Mouse (Mus musculus) CH12.LX (cell line): Measurements from ENCODE around the gene Akap9.

Experiments
- BHLHE40 ChIP-seq: IDR thresholded peaks from 2 replicates; pipeline ENCODE4 v1.6.1; 2011; ENCODE audit warnings: mild to moderate bottlenecking, low read depth, low read length, improper control_type of control experiment
- CTCF ChIP-seq, 2 experiments: IDR thresholded peaks in 1 of 2; conservative IDR thresholded peaks in 1 of 2; 2 replicates each; pipeline ENCODE4 v1.5.1; 2011 to 2012; ENCODE audit warnings: low read depth in 2 of 2, low read length in 2 of 2, improper control_type of control experiment in 1 of 2, inconsistent platforms in 1 of 2, mild to moderate bottlenecking in 1 of 2, moderate library complexity in 1 of 2
- E2F4 ChIP-seq: IDR thresholded peaks from 2 replicates; pipeline ENCODE4 v1.6.1; 2011; ENCODE audit warnings: low read depth, low read length, improper control_type of control experiment; ENCODE audit not compliant: insufficient replicate concordance
- EP300 ChIP-seq: IDR thresholded peaks from 2 replicates; pipeline ENCODE4 v1.6.1; 2011; ENCODE audit warnings: low read length, improper control_type of control experiment
- HCFC1 ChIP-seq: IDR thresholded peaks from 2 replicates; pipeline ENCODE4 v1.6.1; 2012; ENCODE audit warnings: low read depth, mild to moderate bottlenecking, inconsistent platforms, low read length, improper control_type of control experiment
- KAT2A ChIP-seq: IDR thresholded peaks from 2 replicates; pipeline ENCODE4 v1.6.1; 2012; ENCODE audit warnings: low read length, improper control_type of control experiment, inconsistent platforms; ENCODE audit not compliant: insufficient replicate concordance
- MAX ChIP-seq: IDR thresholded peaks from 2 replicates; pipeline ENCODE4 v1.6.1; 2011; ENCODE audit warnings: low read length, improper control_type of control experiment
- PAX5 ChIP-seq: IDR thresholded peaks from 2 replicates; pipeline ENCODE4 v1.6.1; 2012; ENCODE audit warnings: low read length, inconsistent platforms, mixed read lengths
- POLR2A ChIP-seq: IDR thresholded peaks from 2 replicates; pipeline ENCODE4 v1.6.1; 2011; ENCODE audit warnings: low read depth, mild to moderate bottlenecking, improper control_type of control experiment, low read length
- POLR2AphosphoS2 ChIP-seq: IDR thresholded peaks from 2 replicates; pipeline ENCODE4 v1.6.1; 2011; ENCODE audit warnings: low read depth, low read length, improper control_type of control experiment
- ZMIZ1 ChIP-seq: IDR thresholded peaks from 2 replicates; pipeline ENCODE4 v1.6.1; 2012; ENCODE audit warnings: low read depth, mild to moderate bottlenecking, inconsistent platforms, low read length, improper control_type of control experiment

DNA sequence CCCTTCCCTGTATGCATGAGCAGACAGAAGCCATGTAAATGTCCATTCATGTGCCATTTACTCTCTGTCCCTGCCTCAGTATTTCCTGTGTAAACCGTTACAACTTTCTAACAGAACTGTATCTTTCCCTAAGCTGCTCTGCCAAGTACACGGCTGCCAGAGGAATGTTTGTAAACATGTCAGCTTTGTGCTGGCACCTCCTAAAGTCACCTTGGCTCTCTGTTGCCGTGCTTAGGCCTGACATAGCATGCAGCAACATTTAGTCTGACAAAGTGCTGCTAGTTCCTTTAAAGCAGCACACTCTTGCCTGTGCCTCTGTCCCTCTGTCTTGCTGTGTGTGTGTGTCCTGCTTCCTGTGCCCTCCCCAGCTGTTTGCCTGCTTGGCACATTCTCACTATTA is 139.3 kb downstream of the Akap9 start:
- no peak for TF ChIP-seq CTCF (conservative IDR thresholded peaks at IDR 0.05 in 1 of 2, IDR thresholded peaks at IDR 0.05 in 1 of 2; ENCODE audit: low read depth in 2 of 2, low read length in 2 of 2)
- TF ChIP-seq EP300 = no peak
- TF ChIP-seq E2F4 = no peak
- no peak for TF ChIP-seq ZMIZ1
- TF ChIP-seq BHLHE40 = no peak
- TF ChIP-seq MAX = no peak
- no peak for TF ChIP-seq KAT2A
- TF ChIP-seq PAX5 = no peak
- no peak for TF ChIP-seq POLR2AphosphoS2
- no peak for TF ChIP-seq HCFC1
- TF ChIP-seq POLR2A = no peak
